Mouse (Mus musculus) limb, embryonic 14.5 days (tissue): ENCODE measurements around the gene Lct. TPM values are rescaled to one million over a fixed set of nuclear protein-coding genes. Genes with fewer than 3 reads are reported as not detected.

ENCODE experiments used
- ATAC-seq: fragments of 200-750 bp; cut with Nextera tagmentation; 2 replicates; pipeline ENCODE4 v1.8.0; 2017; ENCODE audit warnings: low read depth, moderate number of reproducible peaks, moderate TSS enrichment; ENCODE audit not compliant: low FRiP score
- DNase-seq: peaks from one replicate; pipeline ENCODE4 v3.0.0-alpha.2; 2015; ENCODE audit warnings: low spot score
- H3K27ac ChIP-seq: fragments of 300-500 bp; sonication (generic); replicated peaks from 2 replicates; pipeline ENCODE4 v1.5.1; 2014; ENCODE audit warnings: low read depth, mild to moderate bottlenecking, low read length, moderate library complexity, mixed read lengths
- H3K27me3 ChIP-seq: fragments of 300-500 bp; sonication (generic); 2 replicates; pipeline ENCODE4 v1.6.1; 2014; ENCODE audit warnings: low read length, mixed read lengths; ENCODE audit not compliant: control insufficient read depth, insufficient read depth
- H3K36me3 ChIP-seq: fragments of 300-500 bp; sonication (generic); 2 replicates; pipeline ENCODE4 v1.6.1; 2014; ENCODE audit warnings: mild to moderate bottlenecking, low read length, moderate library complexity, mixed read lengths; ENCODE audit not compliant: control insufficient read depth, insufficient read depth
- H3K4me1 ChIP-seq: fragments of 300-500 bp; sonication (generic); 2 replicates; pipeline ENCODE4 v1.6.1; 2014; ENCODE audit warnings: antibody characterized with exemption, low read length, mixed read lengths; ENCODE audit not compliant: control insufficient read depth, insufficient read depth
- H3K4me2 ChIP-seq: fragments of 300-500 bp; sonication (generic); replicated peaks from 2 replicates; pipeline ENCODE4 v1.6.1; 2014; ENCODE audit warnings: low read depth, mild to moderate bottlenecking, low read length, moderate library complexity; ENCODE audit not compliant: severe bottlenecking
- H3K4me3 ChIP-seq: fragments of 300-500 bp; sonication (generic); replicated peaks from 2 replicates; pipeline ENCODE4 v1.5.1; 2014; ENCODE audit warnings: low read length
- H3K9ac ChIP-seq: fragments of 300-500 bp; sonication (generic); 2 replicates; pipeline ENCODE4 v1.6.1; 2014; ENCODE audit warnings: mild to moderate bottlenecking, low read depth, low read length, moderate library complexity; ENCODE audit not compliant: severe bottlenecking
- H3K9me3 ChIP-seq: fragments of 300-500 bp; sonication (generic); 2 replicates; pipeline ENCODE4 v1.6.1; 2016; ENCODE audit warnings: low read length; ENCODE audit not compliant: control insufficient read depth
- POLR2A ChIP-seq: fragments of 200-500 bp; IDR thresholded peaks from 2 replicates; pipeline ENCODE4 v1.8.0; 2012; ENCODE audit warnings: inconsistent platforms, mild to moderate bottlenecking, moderate library complexity, borderline replicate concordance; ENCODE audit not compliant: insufficient read depth, insufficient read length; ENCODE audit errors: extremely low read depth
- WGBS: fragments of 180-500 bp; shearing (Covaris S2); extraction: QIAGEN DNeasy Blood & Tissue Kit; methylation state at CpG from one replicate; pipeline ENCODE4 v1.1.7; 2014; 5-methylcytosine and 5-hydroxymethylcytosine counted together
- polyA plus RNA-seq, 2 experiments: library from polyadenylated mRNA; depleted of rRNA in 1 of 2; stranded (reverse) in 1 of 2; unstranded in 1 of 2; fragments of >200 nt; fragmentation: Nextera tagmentation in 1 of 2; extraction: Ambion mirVana in 1 of 2; gene quantifications; 2 replicates each; pipeline versions ENCODE4 v1.2.1 to v1.2.3; 2012 to 2014

The Lct gene
- polyA plus RNA-seq, 2 experiments = 0.12 to 0.52 TPM

DNA sequence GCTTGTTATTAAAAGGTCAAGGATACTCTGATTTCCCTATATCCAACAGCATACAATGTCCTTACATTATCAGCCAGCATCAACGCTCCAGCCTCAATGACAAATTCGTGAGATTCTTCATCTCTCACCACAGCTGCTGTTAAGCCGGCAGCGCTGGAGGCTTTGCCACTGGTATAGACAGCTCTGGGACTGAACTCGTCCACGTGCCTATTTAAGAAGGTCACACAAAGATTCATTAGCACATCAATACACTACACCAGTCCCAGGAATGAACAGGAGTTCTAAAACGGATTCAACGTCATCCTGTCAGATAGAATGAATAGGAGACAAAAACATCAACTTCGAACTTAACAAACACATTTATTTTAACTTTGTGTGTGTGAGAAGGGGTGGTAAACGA lies 16.1 kb upstream of the Lct start:
- no peak overlapping the region for H3K9ac ChIP-seq
- no peaks in the 10 kb centered on the region for H3K27me3 ChIP-seq
- no peaks in the 10 kb centered on the region for H3K9me3 ChIP-seq
- DNase-seq = no peak
- no peak overlapping the region for H3K27ac ChIP-seq
- no peak for TF ChIP-seq POLR2A
- no peak overlapping the region for H3K4me2 ChIP-seq
- no peak overlapping the region for H3K4me3 ChIP-seq
- H3K4me1 ChIP-seq = no peaks in the 10 kb centered on the region
- 89% methylated on average over 10 of the region's 10 CpGs for WGBS
- ATAC-seq = no peak
- peaks cover 95% of the 10 kb centered on the region for H3K36me3 ChIP-seq

DNA sequence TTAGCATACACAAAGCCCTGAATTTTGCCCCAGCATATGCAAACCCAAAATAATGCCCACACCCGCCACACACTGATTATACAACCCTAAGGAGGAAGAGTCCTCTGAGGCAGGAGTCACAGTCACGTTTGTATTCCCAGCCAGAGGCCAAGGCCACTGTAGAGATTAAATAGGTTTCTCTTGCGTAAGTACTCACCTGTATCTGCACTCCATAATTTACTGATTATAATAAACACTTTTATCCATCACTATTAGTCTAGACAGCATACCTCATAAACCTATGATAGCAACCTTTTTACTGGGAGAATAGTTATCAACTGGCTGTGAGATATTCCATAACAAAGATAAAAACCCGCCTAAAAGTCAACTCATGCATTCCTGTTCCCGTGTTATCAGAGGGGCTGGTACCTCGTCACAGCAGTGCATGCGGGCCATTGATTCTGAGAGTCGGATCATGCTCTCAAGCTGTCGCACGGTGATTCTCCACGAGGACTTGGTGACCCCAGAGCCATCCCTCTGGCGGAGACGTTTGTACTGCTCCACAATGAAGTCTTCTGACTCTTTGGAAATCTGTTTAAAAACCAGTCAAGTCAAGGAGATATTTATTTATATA lies 9.7 kb upstream of the Lct start:
- no peak for DNase-seq
- H3K4me1 ChIP-seq = no peaks in the 10 kb centered on the region
- no peak overlapping the region for H3K27ac ChIP-seq
- no peak overlapping the region for H3K4me2 ChIP-seq
- no peak overlapping the region for H3K4me3 ChIP-seq
- H3K9me3 ChIP-seq = no peaks in the 10 kb centered on the region
- 90% methylated on average over 13 of the region's 13 CpGs for WGBS
- H3K27me3 ChIP-seq = no peaks in the 10 kb centered on the region
- TF ChIP-seq POLR2A = no peak
- H3K9ac ChIP-seq = no peak overlapping the region
- no peak for ATAC-seq
- peaks cover 94% of the 10 kb centered on the region for H3K36me3 ChIP-seq

DNA sequence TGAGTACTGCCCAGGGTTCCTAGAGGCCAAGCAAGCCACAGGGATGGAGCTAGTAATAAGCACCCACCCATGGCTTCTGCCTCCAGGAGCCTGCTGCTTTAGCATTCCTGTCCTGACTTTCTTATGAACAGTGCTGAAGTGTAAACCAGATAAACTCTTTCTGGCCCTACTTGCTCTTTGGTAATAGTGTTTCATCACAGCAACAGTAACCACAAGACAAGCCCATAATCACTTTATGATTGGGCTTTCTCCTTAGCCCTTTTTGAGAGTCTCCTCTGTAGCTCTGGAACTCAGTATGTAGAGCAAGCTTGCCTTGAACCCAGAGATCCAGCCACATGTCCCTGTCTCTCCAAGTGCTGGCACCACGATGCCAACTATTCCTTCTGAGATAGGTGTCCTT lies 2.2 kb upstream of the Lct start:
- no peaks in the 10 kb centered on the region for H3K27me3 ChIP-seq
- WGBS = 88% methylated on average over 1 of the region's 1 CpGs
- peaks cover 67% of the 10 kb centered on the region for H3K36me3 ChIP-seq
- no peaks in the 10 kb centered on the region for H3K9me3 ChIP-seq
- H3K4me3 ChIP-seq = no peak overlapping the region
- no peak overlapping the region for H3K27ac ChIP-seq
- no peaks in the 10 kb centered on the region for H3K4me1 ChIP-seq
- no peak for TF ChIP-seq POLR2A
- ATAC-seq (no peak), DNase-seq (no peak)
- H3K4me2 ChIP-seq = no peak overlapping the region
- no peak overlapping the region for H3K9ac ChIP-seq

DNA sequence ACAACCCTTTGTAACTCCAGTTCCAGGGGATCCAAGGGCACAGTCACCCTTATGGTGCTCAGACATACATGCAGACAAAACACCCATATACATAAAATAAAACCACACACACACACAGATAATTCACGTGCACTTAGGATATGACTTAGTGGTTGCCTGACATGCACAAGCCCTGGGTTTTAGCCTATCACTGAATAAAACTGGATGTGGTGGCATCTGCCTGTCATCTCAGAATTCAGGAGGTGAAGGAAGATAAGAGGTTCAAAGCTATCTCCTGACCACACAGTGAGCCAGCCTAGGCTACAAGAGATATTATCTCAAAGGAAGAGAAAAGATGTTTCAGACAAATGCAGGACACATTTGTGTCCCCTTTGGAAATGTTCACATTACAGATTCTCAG lies 953 bp downstream of the Lct start:
- Histone ChIP-seq H3K9me3 (no peaks in the 10 kb centered on the region), H3K4me1 (no peaks in the 10 kb centered on the region), H3K36me3 (peaks cover 35% of the 10 kb centered on the region), H3K27me3 (no peaks in the 10 kb centered on the region), H3K9ac (no peak overlapping the region), H3K4me2 (no peak overlapping the region), H3K4me3 (no peak overlapping the region), H3K27ac (no peak overlapping the region)
- no peak for ATAC-seq
- 94% methylated on average over 1 of the region's 1 CpGs for WGBS
- no peak for DNase-seq
- no peak for TF ChIP-seq POLR2A

DNA sequence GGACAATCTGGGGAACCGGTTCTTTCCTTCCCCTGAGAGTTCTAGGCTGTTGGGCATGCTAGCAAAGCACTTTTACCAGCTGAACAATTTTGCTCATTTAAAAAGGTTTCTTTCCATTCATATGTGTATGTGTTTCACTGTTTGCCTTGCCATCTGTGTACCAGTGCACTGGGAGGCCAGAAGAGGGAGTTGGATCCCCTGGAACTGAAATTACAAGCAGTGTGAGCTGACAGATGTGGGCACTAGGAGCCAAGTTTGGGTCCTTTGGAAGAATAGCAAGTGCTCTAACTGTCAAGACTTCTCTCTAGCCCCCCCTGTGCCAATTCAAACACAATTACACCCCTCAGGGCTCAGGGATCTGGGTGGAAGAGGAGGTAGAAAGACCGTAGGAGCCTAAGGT lies 3.3 kb downstream of the Lct start:
- no peaks in the 10 kb centered on the region for H3K4me1 ChIP-seq
- H3K27me3 ChIP-seq = no peaks in the 10 kb centered on the region
- no peak overlapping the region for H3K4me3 ChIP-seq
- H3K4me2 ChIP-seq = no peak overlapping the region
- WGBS = 76% methylated on average over 2 of the region's 2 CpGs
- peaks cover 14% of the 10 kb centered on the region; the same call in 1 of the 2 replicates for H3K36me3 ChIP-seq
- DNase-seq (no peak), ATAC-seq (no peak)
- no peak overlapping the region for H3K9ac ChIP-seq
- TF ChIP-seq POLR2A = no peak
- no peaks in the 10 kb centered on the region for H3K9me3 ChIP-seq
- no peak overlapping the region for H3K27ac ChIP-seq
